Mouse (Mus musculus) liver, embryonic 14.5 days (tissue): Measurements from ENCODE around the gene Fcrla. TPM values are rescaled to one million over a fixed set of nuclear protein-coding genes. Genes with fewer than 3 reads are reported as not detected.

Experiments used
- ATAC-seq: fragments of 200-750 bp; cut with Nextera tagmentation; 2 replicates; pipeline ENCODE4 v1.8.0; 2017; ENCODE audit warnings: moderate number of reproducible peaks, mild to moderate bottlenecking, moderate library complexity; ENCODE audit not compliant: insufficient read depth
- DNase-seq, 3 experiments: peaks; one replicate each; pipeline ENCODE4 v3.0.0-alpha.2; 2012 to 2013; ENCODE audit warnings: low read depth in 3 of 3, low spot score in 3 of 3
- H3K27ac ChIP-seq: fragments of 300-500 bp; sonication (generic); 2 replicates; pipeline ENCODE4 v1.5.1; 2014; ENCODE audit warnings: moderate library complexity, mild to moderate bottlenecking, control low read depth, inconsistent platforms
- H3K27me3 ChIP-seq: fragments of 300-500 bp; sonication (generic); 2 replicates; pipeline ENCODE4 v1.6.1; 2014; ENCODE audit warnings: mild to moderate bottlenecking, low read length, moderate library complexity; ENCODE audit not compliant: control insufficient read depth, insufficient read depth
- H3K36me3 ChIP-seq: fragments of 300-500 bp; sonication (generic); replicated peaks from 2 replicates; pipeline ENCODE4 v1.6.1; 2014; ENCODE audit warnings: low read depth; ENCODE audit not compliant: control insufficient read depth, insufficient read depth
- H3K4me1 ChIP-seq, 2 experiments: fragments of 200-500 bp in 1 of 2; fragments of 300-500 bp in 1 of 2; sonication (generic) in 1 of 2; replicated peaks; 2 replicates each; pipeline ENCODE4 v1.6.1; 2012 to 2014; ENCODE audit warnings: antibody characterized with exemption in 1 of 2, inconsistent platforms in 1 of 2, low read length in 1 of 2; ENCODE audit not compliant: control insufficient read depth in 2 of 2, insufficient read depth in 2 of 2
- H3K4me2 ChIP-seq: fragments of 300-500 bp; sonication (generic); 2 replicates; pipeline ENCODE4 v1.6.1; 2014; ENCODE audit warnings: low read depth, mild to moderate bottlenecking, control low read depth, moderate library complexity
- H3K4me3 ChIP-seq, 2 experiments: fragments of 200-500 bp in 1 of 2; fragments of 300-500 bp in 1 of 2; sonication (generic) in 1 of 2; 2 replicates each; pipeline ENCODE4 v1.5.1; 2012 to 2014; ENCODE audit warnings: low read depth in 2 of 2, low read length in 2 of 2, mild to moderate bottlenecking in 2 of 2, control low read depth in 1 of 2, inconsistent platforms in 1 of 2, moderate library complexity in 1 of 2; ENCODE audit not compliant: insufficient read depth in 1 of 2
- H3K9ac ChIP-seq: fragments of 300-500 bp; sonication (generic); replicated peaks from 2 replicates; pipeline ENCODE4 v1.6.1; 2014; ENCODE audit warnings: mild to moderate bottlenecking, control low read depth, moderate library complexity
- H3K9me3 ChIP-seq: fragments of 300-500 bp; sonication (generic); 2 replicates; pipeline ENCODE4 v1.6.1; 2016; ENCODE audit warnings: low read length, mixed read lengths; ENCODE audit not compliant: control insufficient read depth
- CTCF ChIP-seq: IDR thresholded peaks from 2 replicates; pipeline ENCODE4 v1.5.1; 2016; ENCODE audit warnings: antibody characterized with exemption, low read depth, control low read depth
- EP300 ChIP-seq: IDR thresholded peaks from 2 replicates; pipeline ENCODE4 v1.6.1; 2016; ENCODE audit warnings: antibody characterized with exemption, low read depth
- WGBS: fragments of 180-500 bp; shearing (Covaris S2); extraction: QIAGEN DNeasy Blood & Tissue Kit; methylation state at CpG from one replicate; pipeline ENCODE4 v1.1.7; 2014; ENCODE audit not compliant: insufficient replicate concordance; 5-methylcytosine and 5-hydroxymethylcytosine counted together
- polyA plus RNA-seq, 2 experiments: library from polyadenylated mRNA; depleted of rRNA in 1 of 2; stranded (reverse) in 1 of 2; unstranded in 1 of 2; fragments of >200 nt; fragmentation: Nextera tagmentation in 1 of 2; extraction: Ambion mirVana in 1 of 2; gene quantifications; 2 replicates each; pipeline versions ENCODE4 v1.2.1 to v1.2.3; 2012 to 2014

Fcrla gene
- polyA plus RNA-seq, 2 experiments, result 0.35 to 0.56 TPM

DNA sequence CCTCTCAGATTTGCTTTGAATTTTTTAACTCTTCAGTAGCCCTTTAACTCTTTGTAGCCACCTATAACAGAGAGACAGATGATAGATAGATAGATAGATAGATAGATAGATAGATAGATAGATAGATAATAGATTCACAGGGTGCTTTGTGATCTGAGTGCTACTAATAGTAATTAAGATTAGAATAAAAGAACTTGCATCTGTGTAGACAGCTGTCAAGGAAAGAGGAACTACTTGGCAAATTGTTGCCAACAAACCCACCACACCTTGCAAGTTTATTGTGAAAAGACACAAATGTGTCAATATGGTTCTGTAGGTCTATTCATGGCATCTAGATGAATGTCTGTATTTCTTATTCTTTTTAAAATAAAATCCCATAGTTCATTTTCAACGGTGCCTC lies 6.6 kb upstream of the Fcrla start:
- TF ChIP-seq CTCF (no peak), EP300 (no peak)
- no peaks in the 10 kb centered on the region for H3K9me3 ChIP-seq
- no peaks in the 10 kb centered on the region for H3K36me3 ChIP-seq
- ATAC-seq, result no peak
- no peak overlapping the region for H3K4me2 ChIP-seq
- H3K9ac ChIP-seq, result no peak overlapping the region
- H3K4me3 ChIP-seq, result no peak overlapping the region
- no peak overlapping the region for H3K27ac ChIP-seq
- H3K27me3 ChIP-seq, result no peaks in the 10 kb centered on the region
- DNase-seq, result no peak
- no peaks in the 10 kb centered on the region for H3K4me1 ChIP-seq
- 44% methylated on average over 1 of the region's 1 CpGs for WGBS

DNA sequence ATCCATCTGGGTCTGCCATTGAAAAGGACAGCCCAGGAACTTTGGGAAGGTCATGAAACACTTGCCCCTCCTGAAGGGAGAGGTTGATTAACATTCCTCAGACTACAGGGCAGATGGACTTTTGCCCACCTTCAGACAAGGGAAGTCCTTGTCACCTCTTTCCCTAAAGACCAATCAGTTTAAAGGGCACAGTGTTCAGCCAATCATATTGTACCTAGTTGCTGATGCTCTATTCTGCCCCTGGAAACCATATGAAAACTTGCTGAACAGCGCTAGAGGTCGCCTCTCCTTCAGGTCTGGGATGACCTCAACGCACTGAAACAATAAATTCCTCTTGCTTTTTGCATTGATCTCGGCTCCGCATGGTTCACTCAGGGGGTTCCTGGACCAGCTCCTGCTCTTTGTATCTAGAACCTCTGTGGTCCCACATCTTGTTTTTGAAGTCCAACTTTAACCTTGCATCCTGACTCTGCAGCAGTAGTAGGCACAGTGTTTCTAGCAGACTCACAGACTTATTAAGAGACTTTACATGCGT lies 6.1 kb upstream of the Fcrla start:
- H3K36me3 ChIP-seq, result no peaks in the 10 kb centered on the region
- H3K4me2 ChIP-seq, result no peak overlapping the region
- ATAC-seq (no peak), DNase-seq (no peak)
- H3K9me3 ChIP-seq, result no peaks in the 10 kb centered on the region
- no peaks in the 10 kb centered on the region for H3K27me3 ChIP-seq
- H3K4me1 ChIP-seq, result no peaks in the 10 kb centered on the region
- TF ChIP-seq CTCF (no peak), EP300 (no peak)
- no peak overlapping the region for H3K27ac ChIP-seq
- H3K9ac ChIP-seq, result no peak overlapping the region
- WGBS, result 60% methylated on average over 6 of the region's 6 CpGs
- H3K4me3 ChIP-seq, result no peak overlapping the region

DNA sequence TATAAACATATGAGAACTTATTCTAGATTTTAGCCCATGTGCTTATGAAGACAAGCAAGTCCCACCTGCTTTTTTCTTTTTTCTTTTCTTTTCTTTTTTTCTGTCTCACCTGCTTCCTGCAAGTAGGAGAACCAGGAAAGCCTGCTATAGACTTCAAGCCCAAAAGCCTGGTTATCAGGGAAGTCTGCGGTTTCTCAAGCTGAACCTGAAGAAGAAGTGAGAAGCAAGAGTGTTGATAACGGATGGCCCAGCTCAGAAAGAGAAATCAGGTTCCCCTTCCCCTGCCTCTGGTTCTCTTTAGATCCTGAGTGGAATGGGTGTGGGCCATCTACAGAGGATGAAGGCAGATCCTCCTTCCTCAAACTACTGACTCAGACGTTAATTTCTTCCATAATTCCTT lies 4.7 kb upstream of the Fcrla start:
- Histone ChIP-seq H3K27me3 (no peaks in the 10 kb centered on the region), H3K27ac (no peak overlapping the region), H3K9me3 (no peaks in the 10 kb centered on the region), H3K4me2 (no peak overlapping the region), H3K4me3 (no peak overlapping the region), H3K9ac (no peak overlapping the region), H3K4me1 (no peaks in the 10 kb centered on the region), H3K36me3 (no peaks in the 10 kb centered on the region)
- ATAC-seq, result no peak
- WGBS, result 34% methylated on average over 3 of the region's 3 CpGs
- TF ChIP-seq CTCF, result no peak
- TF ChIP-seq EP300, result no peak
- no peak for DNase-seq

DNA sequence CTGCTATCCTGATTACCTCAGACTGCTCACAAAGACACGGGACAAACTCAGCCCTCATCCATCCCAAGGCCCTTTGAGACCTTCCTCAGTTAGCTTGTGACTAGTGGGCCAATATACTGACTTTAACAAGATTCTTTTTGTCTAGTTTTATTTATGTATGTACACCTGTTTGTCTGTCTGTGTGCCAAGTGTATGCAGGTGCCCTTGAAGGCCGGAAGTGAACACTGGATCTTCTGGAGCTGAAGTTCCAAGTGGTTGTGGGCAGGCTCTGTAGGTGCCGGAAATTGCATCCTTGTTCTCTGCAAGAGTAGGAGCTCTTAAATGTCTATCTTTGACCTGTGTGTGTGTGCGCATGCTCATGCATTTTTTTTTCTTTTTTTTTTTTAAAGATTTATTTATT lies 1.9 kb upstream of the Fcrla start:
- no peak overlapping the region for H3K27ac ChIP-seq
- H3K9me3 ChIP-seq, result no peaks in the 10 kb centered on the region
- H3K4me2 ChIP-seq, result no peak overlapping the region
- no peaks in the 10 kb centered on the region for H3K27me3 ChIP-seq
- H3K4me3 ChIP-seq, result no peak overlapping the region
- no peak overlapping the region for H3K9ac ChIP-seq
- 0 out of 4 replicates have a peak, but pooled peaks cover 0 to 2% of the 10 kb centered on the region in 2 experiments for H3K4me1 ChIP-seq
- DNase-seq (no peak), ATAC-seq (no peak)
- no peaks in the 10 kb centered on the region for H3K36me3 ChIP-seq
- WGBS, result 63% methylated on average over 4 of the region's 4 CpGs
- no peak for TF ChIP-seq EP300
- no peak for TF ChIP-seq CTCF

DNA sequence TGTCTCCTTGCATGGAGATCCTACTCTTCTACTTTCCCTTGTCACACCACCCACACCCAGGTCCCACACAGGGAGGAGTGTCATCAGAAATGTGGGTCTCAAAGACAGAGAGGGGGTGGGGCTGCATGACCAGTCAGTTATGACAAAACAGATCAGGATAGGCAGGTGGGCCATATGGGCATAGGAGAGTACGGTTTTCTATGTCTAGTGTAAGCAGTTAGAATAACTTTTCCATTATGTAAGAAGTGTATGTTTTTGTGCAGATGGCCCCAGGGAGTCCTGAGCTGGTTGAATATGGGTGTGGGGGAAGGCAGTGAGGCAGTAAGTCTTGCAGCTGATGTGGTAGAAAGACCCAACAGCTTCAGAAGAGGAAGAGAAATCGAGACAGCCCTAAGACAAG lies 1.1 kb upstream of the Fcrla start:
- H3K27me3 ChIP-seq, result no peaks in the 10 kb centered on the region
- TF ChIP-seq EP300, result no peak
- no peak for TF ChIP-seq CTCF
- no peak overlapping the region for H3K4me3 ChIP-seq
- DNase-seq (no peak), ATAC-seq (no peak)
- no peaks in the 10 kb centered on the region for H3K9me3 ChIP-seq
- 0 out of 4 replicates have a peak, but pooled peaks cover 0 to 2% of the 10 kb centered on the region in 2 experiments for H3K4me1 ChIP-seq
- H3K27ac ChIP-seq, result no peak overlapping the region
- no peaks in the 10 kb centered on the region for H3K36me3 ChIP-seq
- no peak overlapping the region for H3K4me2 ChIP-seq
- H3K9ac ChIP-seq, result no peak overlapping the region
- WGBS, result 54% methylated on average over 2 of the region's 2 CpGs
